Mouse (Mus musculus): ENCODE measurements at regions not wholly inside any gene's neighbourhood (a gene's known extent, or its start where the extent isn't known, plus 50 kb on each side); places are given as distances from the start of the nearest gene placed in this dataset.

- DNase-seq (ENCODE audit: low spot score) (peak; percentile 63), ATAC-seq (peak; percentile 50; the same call in 1 of the 2 replicates)
- Histone ChIP-seq H3K36me3 (ENCODE audit: insufficient read depth, low read length) (no peaks in the 10 kb centered on the region), H3K4me2 (ENCODE audit: low read depth, low read length) (peak overlapping the region; percentile 65), H3K27ac (peak overlapping the region; percentile 45; the same call in 1 of the 2 replicates), H3K9ac (replicated peaks; ENCODE audit: low read length) (peak overlapping the region; percentile 30; the same call in 1 of the 2 replicates), H3K4me1 (ENCODE audit: insufficient read depth, low read length) (0 out of 2 replicates have a peak, but pooled peaks cover 10% of the 10 kb centered on the region), H3K27me3 (ENCODE audit: insufficient read depth, low read length) (no peaks in the 10 kb centered on the region), H3K9me3 (ENCODE audit: low read length) (no peaks in the 10 kb centered on the region), H3K4me3 (ENCODE audit: low read length) (peak overlapping the region; percentile 28)
- no peak for TF ChIP-seq CTCF (IDR thresholded peaks at IDR 0.05; ENCODE audit: low read depth)
- WGBS, result 11% methylated on average over 7 of the region's 7 CpGs
Observed at GRCm38 (mm10) chr3:119949620-119950019, 165.4 kb upstream of the Ptbp2 start.

- WGBS, result 12% methylated on average over 17 of the region's 17 CpGs
- 0 out of 2 replicates have a peak, but pooled peaks cover 10% of the 10 kb centered on the region for H3K4me1 ChIP-seq (ENCODE audit: insufficient read depth, low read length)
- peak; percentile 79 for DNase-seq (ENCODE audit: low spot score)
- TF ChIP-seq CTCF (IDR thresholded peaks at IDR 0.05; ENCODE audit: low read depth), result no peak
- peak overlapping the region; percentile 65 for H3K4me2 ChIP-seq (ENCODE audit: low read depth, low read length)
- ATAC-seq, result peak; percentile 78
- H3K4me3 ChIP-seq (ENCODE audit: low read length), result peak overlapping the region; percentile 28
- H3K9ac ChIP-seq (replicated peaks; ENCODE audit: low read length), result peak overlapping the region; percentile 30; the same call in 1 of the 2 replicates
- H3K27ac ChIP-seq, result peak overlapping the region; percentile 45; the same call in 1 of the 2 replicates
- no peaks in the 10 kb centered on the region for H3K36me3 ChIP-seq (ENCODE audit: insufficient read depth, low read length)
- no peaks in the 10 kb centered on the region for H3K9me3 ChIP-seq (ENCODE audit: low read length)
- H3K27me3 ChIP-seq (ENCODE audit: insufficient read depth, low read length), result no peaks in the 10 kb centered on the region
Observed at GRCm38 (mm10) chr3:119949041-119949470, 164.8 kb upstream of the Ptbp2 start.

- Histone ChIP-seq H3K4me1 (ENCODE audit: insufficient read depth, low read length) (0 out of 2 replicates have a peak, but pooled peaks cover 10% of the 10 kb centered on the region), H3K9ac (replicated peaks; ENCODE audit: low read length) (no peak overlapping the region), H3K27ac (no peak overlapping the region), H3K4me3 (ENCODE audit: low read length) (no peak overlapping the region), H3K4me2 (ENCODE audit: low read depth, low read length) (no peak overlapping the region), H3K27me3 (ENCODE audit: insufficient read depth, low read length) (no peaks in the 10 kb centered on the region), H3K9me3 (ENCODE audit: low read length) (no peaks in the 10 kb centered on the region), H3K36me3 (ENCODE audit: insufficient read depth, low read length) (no peaks in the 10 kb centered on the region)
- 24% methylated on average over 4 of the region's 4 CpGs for WGBS
- ATAC-seq (peak; percentile 60; the same call in 1 of the 2 replicates), DNase-seq (ENCODE audit: low spot score) (peak; percentile 46)
- TF ChIP-seq CTCF (IDR thresholded peaks at IDR 0.05; ENCODE audit: low read depth), result no peak
Observed at GRCm38 (mm10) chr3:119947126-119947525, 162.9 kb upstream of the Ptbp2 start.

GRCm38 (mm10) chr3:119944115-119944514 lies 159.8 kb upstream of the Ptbp2 start:
- Histone ChIP-seq H3K4me1 (ENCODE audit: insufficient read depth, low read length) (no peaks in the 10 kb centered on the region), H3K36me3 (ENCODE audit: insufficient read depth, low read length) (no peaks in the 10 kb centered on the region), H3K9ac (replicated peaks; ENCODE audit: low read length) (no peak overlapping the region), H3K27ac (no peak overlapping the region), H3K27me3 (ENCODE audit: insufficient read depth, low read length) (no peaks in the 10 kb centered on the region), H3K4me2 (ENCODE audit: low read depth, low read length) (no peak overlapping the region), H3K9me3 (ENCODE audit: low read length) (no peaks in the 10 kb centered on the region), H3K4me3 (ENCODE audit: low read length) (no peak overlapping the region)
- DNase-seq (ENCODE audit: low spot score) (no peak), ATAC-seq (no peak)
- 54% methylated on average over 5 of the region's 5 CpGs for WGBS
- no peak for TF ChIP-seq CTCF (IDR thresholded peaks at IDR 0.05; ENCODE audit: low read depth)

- Histone ChIP-seq H3K36me3 (ENCODE audit: insufficient read depth, low read length) (no peaks in the 10 kb centered on the region), H3K9me3 (ENCODE audit: low read length) (no peaks in the 10 kb centered on the region), H3K4me3 (ENCODE audit: low read length) (no peak overlapping the region), H3K27me3 (ENCODE audit: insufficient read depth, low read length) (no peaks in the 10 kb centered on the region), H3K4me2 (ENCODE audit: low read depth, low read length) (no peak overlapping the region), H3K9ac (replicated peaks; ENCODE audit: low read length) (no peak overlapping the region), H3K27ac (no peak overlapping the region), H3K4me1 (ENCODE audit: insufficient read depth, low read length) (no peaks in the 10 kb centered on the region)
- no peak for DNase-seq (ENCODE audit: low spot score)
- no peak for ATAC-seq
- 78% methylated on average over 1 of the region's 1 CpGs for WGBS
- no peak for TF ChIP-seq CTCF (IDR thresholded peaks at IDR 0.05; ENCODE audit: low read depth)
Observed at GRCm38 (mm10) chr3:119939091-119939490, 154.8 kb upstream of the Ptbp2 start.

GRCm38 (mm10) chr3:119938425-119938824 lies 154.2 kb upstream of the Ptbp2 start:
- TF ChIP-seq CTCF (IDR thresholded peaks at IDR 0.05; ENCODE audit: low read depth), result no peak
- no peak overlapping the region for H3K4me2 ChIP-seq (ENCODE audit: low read depth, low read length)
- DNase-seq (ENCODE audit: low spot score) (no peak), ATAC-seq (no peak)
- 59% methylated on average over 6 of the region's 6 CpGs for WGBS
- H3K4me1 ChIP-seq (ENCODE audit: insufficient read depth, low read length), result no peaks in the 10 kb centered on the region
- H3K9me3 ChIP-seq (ENCODE audit: low read length), result no peaks in the 10 kb centered on the region
- H3K4me3 ChIP-seq (ENCODE audit: low read length), result no peak overlapping the region
- no peaks in the 10 kb centered on the region for H3K27me3 ChIP-seq (ENCODE audit: insufficient read depth, low read length)
- H3K27ac ChIP-seq, result no peak overlapping the region
- no peaks in the 10 kb centered on the region for H3K36me3 ChIP-seq (ENCODE audit: insufficient read depth, low read length)
- no peak overlapping the region for H3K9ac ChIP-seq (replicated peaks; ENCODE audit: low read length)

GRCm38 (mm10) chr3:119936526-119936925 lies 152.3 kb upstream of the Ptbp2 start:
- no peak overlapping the region for H3K27ac ChIP-seq
- no peaks in the 10 kb centered on the region for H3K36me3 ChIP-seq (ENCODE audit: insufficient read depth, low read length)
- ATAC-seq (no peak), DNase-seq (ENCODE audit: low spot score) (no peak)
- no peak overlapping the region for H3K4me2 ChIP-seq (ENCODE audit: low read depth, low read length)
- no peaks in the 10 kb centered on the region for H3K4me1 ChIP-seq (ENCODE audit: insufficient read depth, low read length)
- H3K4me3 ChIP-seq (ENCODE audit: low read length), result no peak overlapping the region
- no peak overlapping the region for H3K9ac ChIP-seq (replicated peaks; ENCODE audit: low read length)
- no peaks in the 10 kb centered on the region for H3K27me3 ChIP-seq (ENCODE audit: insufficient read depth, low read length)
- 76% methylated on average over 1 of the region's 1 CpGs for WGBS
- H3K9me3 ChIP-seq (ENCODE audit: low read length), result no peaks in the 10 kb centered on the region
- no peak for TF ChIP-seq CTCF (IDR thresholded peaks at IDR 0.05; ENCODE audit: low read depth)
